Mouse (Mus musculus) stomach, embryonic 16.5 days (tissue): ENCODE results near the gene Gm10718. TPM values are rescaled to one million over a fixed set of nuclear protein-coding genes. Genes with fewer than 3 reads are reported as not detected.
"Not testable (repeated sequence)": the region's sequence is repeated elsewhere in the genome, so short reads cannot be mapped to it uniquely, and the experiment has no call there.

Experiments used
- ATAC-seq: fragments of 200-750 bp; cut with Nextera tagmentation; 2 replicates; pipeline ENCODE4 v1.8.0; 2017; ENCODE audit warnings: moderate number of reproducible peaks, moderate TSS enrichment; ENCODE audit not compliant: insufficient read depth, low FRiP score
- H3K27ac ChIP-seq: fragments of 300-500 bp; sonication (generic); 2 replicates; pipeline ENCODE4 v1.5.1; 2014; ENCODE audit warnings: low read length
- H3K27me3 ChIP-seq: fragments of 300-500 bp; sonication (generic); 2 replicates; pipeline ENCODE4 v1.6.1; 2014; ENCODE audit warnings: low read length, control low read depth, mixed read lengths; ENCODE audit not compliant: control insufficient read depth, insufficient read depth
- H3K36me3 ChIP-seq: fragments of 300-500 bp; sonication (generic); 2 replicates; pipeline ENCODE4 v1.6.1; 2014; ENCODE audit warnings: low read length; ENCODE audit not compliant: control insufficient read depth, insufficient read depth
- H3K4me1 ChIP-seq: fragments of 300-500 bp; sonication (generic); 2 replicates; pipeline ENCODE4 v1.6.1; 2014; ENCODE audit warnings: low read length, control low read depth, mixed read lengths; ENCODE audit not compliant: control insufficient read depth, insufficient read depth
- H3K4me2 ChIP-seq: fragments of 300-500 bp; sonication (generic); 2 replicates; pipeline ENCODE4 v1.6.1; 2014; ENCODE audit warnings: low read depth, low read length, mixed read lengths
- H3K4me3 ChIP-seq: fragments of 300-500 bp; sonication (generic); replicated peaks from 2 replicates; pipeline ENCODE4 v1.5.1; 2014; ENCODE audit warnings: mild to moderate bottlenecking, low read length
- H3K9ac ChIP-seq: fragments of 300-500 bp; sonication (generic); 2 replicates; pipeline ENCODE4 v1.6.1; 2014; ENCODE audit warnings: low read length
- H3K9me3 ChIP-seq: fragments of 300-500 bp; sonication (generic); replicated peaks from 2 replicates; pipeline ENCODE4 v1.6.1; 2016; ENCODE audit warnings: low read length, control low read depth; ENCODE audit not compliant: control insufficient read depth
- WGBS: fragments of 180-500 bp; shearing (Covaris S2); extraction: QIAGEN DNeasy Blood & Tissue Kit; methylation state at CpG from one replicate; pipeline ENCODE4 v1.1.7; 2014; 5-methylcytosine and 5-hydroxymethylcytosine counted together
- microRNA-seq: library from miRNA; unstranded; fragments of <30 nt; microRNA quantifications from one replicate; pipeline ENCODE4, GENCODE M21; 2016
- polyA plus RNA-seq: library from polyadenylated mRNA; unstranded; fragments of >200 nt; fragmentation: Nextera tagmentation; extraction: Ambion mirVana; gene quantifications from 2 replicates; pipeline ENCODE4 v1.2.1, GENCODE M21; 2015

Gm10718 gene
- polyA plus RNA-seq, 1 experiment from 2014 or later: 0.32 TPM

DNA sequence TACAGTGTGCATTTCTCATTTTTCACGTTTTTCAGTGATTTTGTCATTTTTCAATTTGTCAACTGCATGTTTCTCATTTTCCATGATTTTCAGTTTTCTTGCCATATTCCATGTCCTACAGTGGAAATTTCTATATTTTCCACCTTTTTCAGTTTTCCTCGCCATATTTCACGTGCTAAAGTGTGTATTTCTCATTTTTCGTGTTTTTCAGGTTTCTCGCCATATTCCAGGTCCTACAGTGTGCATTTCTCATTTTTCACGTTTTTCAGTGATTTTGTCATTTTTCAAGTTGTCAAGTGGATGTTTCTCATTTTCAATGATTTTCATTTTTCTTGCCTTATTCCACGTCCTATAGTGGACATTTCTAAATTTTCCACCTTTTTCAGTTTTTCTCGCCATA is 13.2 kb downstream of the Gm10718 start, which contains the start of gene Gm10715:
TSS of gene Gm10715 (plus strand) at position 301 of the 400 bp plus-strand sequence.
- H3K27me3 ChIP-seq, H3K9me3 ChIP-seq, H3K4me3 ChIP-seq, H3K27ac ChIP-seq, H3K9ac ChIP-seq, H3K4me2 ChIP-seq, ATAC-seq, H3K4me1 ChIP-seq, H3K36me3 ChIP-seq: not testable (repeated sequence)
- WGBS: 72% methylated on average over 6 of the region's 8 CpGs

- not testable (repeated sequence) for H3K27me3 ChIP-seq, ATAC-seq, H3K4me3 ChIP-seq, H3K9me3 ChIP-seq, H3K4me1 ChIP-seq, H3K27ac ChIP-seq, H3K4me2 ChIP-seq, H3K9ac ChIP-seq, H3K36me3 ChIP-seq
- 57% methylated on average over 4 of the region's 4 CpGs for WGBS
Observed at GRCm38 (mm10) chr9:3038161-3038560, 14.8 kb downstream of the Gm10718 start.

Small RNA genes lying within 50 kb of the gene (microRNA-seq; reads per million reads assigned to microRNA genes)
- not detected for gene Mir101c

Other genes with a start within 250 kb of the Gm10718 start
- not detected in 2 replicates for gene Gm10722, start 22.6 kb upstream of the Gm10718 start, polyA plus RNA-seq
- not detected in 2 replicates for gene Gm11168, start 20.2 kb upstream of the Gm10718 start, polyA plus RNA-seq
- gene Gm10721, start 10.4 kb upstream of the Gm10718 start, polyA plus RNA-seq: not detected in 2 replicates
- not detected in 2 replicates for gene Gm10720, start 7.9 kb upstream of the Gm10718 start, polyA plus RNA-seq
- not detected in 2 replicates for gene Gm10719, start 6.1 kb upstream of the Gm10718 start, polyA plus RNA-seq
- gene Gm10717, start 1.9 kb downstream of the Gm10718 start, polyA plus RNA-seq: not detected in 2 replicates
- not detected in 2 replicates for gene Gm17535, start 11.1 kb downstream of the Gm10718 start, polyA plus RNA-seq
- not detected in 2 replicates for gene Gm10715, start 13.3 kb downstream of the Gm10718 start, polyA plus RNA-seq